Mouse (Mus musculus): ENCODE measurements around the gene Gpr107. TPM values are rescaled to one million over a fixed set of nuclear protein-coding genes. Genes with fewer than 3 reads are reported as not detected.

The Gpr107 gene
- polyA plus RNA-seq, 1 experiment from 2014 or later = 48.3 TPM

DNA sequence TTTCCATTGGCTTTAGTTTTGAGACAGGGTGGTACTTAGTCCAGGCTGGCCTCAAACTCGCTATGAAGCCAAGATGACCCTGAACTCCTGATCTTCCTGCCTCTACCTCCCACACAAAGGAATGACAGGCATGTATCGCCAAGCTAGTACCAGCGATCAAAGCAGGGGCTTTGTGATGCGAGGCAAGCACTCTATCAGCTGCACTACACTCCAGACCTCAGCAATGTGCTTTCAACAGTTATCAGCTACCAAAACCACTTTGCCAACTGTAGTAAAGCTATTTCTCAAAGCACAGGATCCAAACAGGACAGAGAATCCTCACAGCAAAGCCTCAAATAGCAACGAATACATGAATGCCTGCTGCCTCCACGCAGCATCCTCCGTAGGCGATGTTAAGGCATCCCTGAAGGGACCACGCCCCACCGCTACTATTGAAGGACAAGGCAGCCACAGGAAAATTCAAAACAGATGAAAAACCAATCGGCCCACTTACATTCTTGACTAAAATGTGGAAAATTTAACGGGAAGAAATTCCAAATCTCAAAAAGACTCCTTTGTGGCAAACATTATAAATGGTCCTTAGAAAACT is 42.1 kb upstream of the Gpr107 start:
- no peak for TF ChIP-seq CTCF (IDR thresholded peaks at IDR 0.05; ENCODE audit: low read depth)
- Histone ChIP-seq H3K9me3 (ENCODE audit: control insufficient read depth) (no peaks in the 10 kb centered on the region), H3K27ac (ENCODE audit: low read depth, low read length) (no peak overlapping the region), H3K9ac (ENCODE audit: low read depth, low read length) (no peak overlapping the region), H3K4me3 (ENCODE audit: low read depth, low read length) (no peak overlapping the region), H3K27me3 (replicated peaks; ENCODE audit: control insufficient read depth, insufficient read depth, low read length) (no peaks in the 10 kb centered on the region), H3K4me2 (replicated peaks; ENCODE audit: low read depth) (no peak overlapping the region), H3K36me3 (ENCODE audit: control insufficient read depth, insufficient read depth) (no peaks in the 10 kb centered on the region), H3K4me1 (replicated peaks; ENCODE audit: control insufficient read depth, insufficient read depth, low read length) (0 out of 2 replicates have a peak, but pooled peaks cover 9% of the 10 kb centered on the region)
- no peak for ATAC-seq
- 76% methylated on average over 12 of the region's 12 CpGs for WGBS

DNA sequence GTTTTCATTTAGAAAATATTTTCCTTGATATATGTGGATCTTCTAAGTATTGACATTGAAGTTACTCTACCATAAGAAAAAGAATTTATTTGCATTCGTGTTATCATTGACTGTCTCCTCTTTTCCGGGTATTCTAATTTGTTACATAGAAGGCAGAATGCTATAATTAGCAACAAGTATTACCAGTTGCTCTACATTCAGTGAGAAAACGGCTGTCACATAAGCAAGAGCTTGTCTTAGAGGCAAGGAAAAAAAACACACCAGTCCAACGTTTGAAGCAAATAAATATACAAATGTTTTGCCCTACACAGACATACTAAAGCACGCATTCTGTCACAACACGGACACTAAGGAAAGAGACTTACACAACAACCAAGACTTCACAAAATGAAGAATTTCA is 40.4 kb upstream of the Gpr107 start:
- no peak overlapping the region for H3K4me3 ChIP-seq (ENCODE audit: low read depth, low read length)
- H3K9ac ChIP-seq (ENCODE audit: low read depth, low read length) = no peak overlapping the region
- TF ChIP-seq CTCF (IDR thresholded peaks at IDR 0.05; ENCODE audit: low read depth) = no peak
- no peak overlapping the region for H3K27ac ChIP-seq (ENCODE audit: low read depth, low read length)
- no peaks in the 10 kb centered on the region for H3K9me3 ChIP-seq (ENCODE audit: control insufficient read depth)
- H3K4me1 ChIP-seq (replicated peaks; ENCODE audit: control insufficient read depth, insufficient read depth, low read length) = 0 out of 2 replicates have a peak, but pooled peaks cover 4% of the 10 kb centered on the region
- no peak for ATAC-seq
- H3K27me3 ChIP-seq (replicated peaks; ENCODE audit: control insufficient read depth, insufficient read depth, low read length) = no peaks in the 10 kb centered on the region
- H3K36me3 ChIP-seq (ENCODE audit: control insufficient read depth, insufficient read depth) = no peaks in the 10 kb centered on the region
- H3K4me2 ChIP-seq (replicated peaks; ENCODE audit: low read depth) = no peak overlapping the region
- 66% methylated on average over 6 of the region's 6 CpGs for whole genome bisulfite sequencing

DNA sequence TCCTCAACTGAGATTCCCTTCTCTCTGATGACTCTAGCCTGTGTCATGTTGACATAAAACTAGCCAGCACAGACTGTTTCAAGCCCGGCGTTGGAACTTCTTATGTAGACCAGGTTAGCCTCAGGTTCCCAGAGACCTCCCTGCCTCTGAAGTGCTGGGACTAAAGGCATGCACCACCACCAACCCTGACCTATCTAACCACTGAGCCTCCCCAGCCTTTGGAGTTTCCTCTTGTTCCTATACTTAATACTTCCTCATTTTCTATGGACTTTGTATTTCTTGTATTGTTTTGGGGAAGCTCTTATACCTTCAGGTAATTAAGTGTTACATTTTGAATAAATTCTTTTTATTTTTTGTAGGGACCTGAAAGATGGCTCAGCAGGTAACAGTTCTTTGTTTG is 37.9 kb upstream of the Gpr107 start:
- 94% methylated on average over 2 of the region's 2 CpGs for WGBS
- no peaks in the 10 kb centered on the region for H3K9me3 ChIP-seq (ENCODE audit: control insufficient read depth)
- no peak overlapping the region for H3K9ac ChIP-seq (ENCODE audit: low read depth, low read length)
- H3K27ac ChIP-seq (ENCODE audit: low read depth, low read length) = no peak overlapping the region
- no peak overlapping the region for H3K4me3 ChIP-seq (ENCODE audit: low read depth, low read length)
- no peaks in the 10 kb centered on the region for H3K4me1 ChIP-seq (replicated peaks; ENCODE audit: control insufficient read depth, insufficient read depth, low read length)
- TF ChIP-seq CTCF (IDR thresholded peaks at IDR 0.05; ENCODE audit: low read depth) = no peak
- ATAC-seq = no peak
- H3K36me3 ChIP-seq (ENCODE audit: control insufficient read depth, insufficient read depth) = no peaks in the 10 kb centered on the region
- no peaks in the 10 kb centered on the region for H3K27me3 ChIP-seq (replicated peaks; ENCODE audit: control insufficient read depth, insufficient read depth, low read length)
- no peak overlapping the region for H3K4me2 ChIP-seq (replicated peaks; ENCODE audit: low read depth)

DNA sequence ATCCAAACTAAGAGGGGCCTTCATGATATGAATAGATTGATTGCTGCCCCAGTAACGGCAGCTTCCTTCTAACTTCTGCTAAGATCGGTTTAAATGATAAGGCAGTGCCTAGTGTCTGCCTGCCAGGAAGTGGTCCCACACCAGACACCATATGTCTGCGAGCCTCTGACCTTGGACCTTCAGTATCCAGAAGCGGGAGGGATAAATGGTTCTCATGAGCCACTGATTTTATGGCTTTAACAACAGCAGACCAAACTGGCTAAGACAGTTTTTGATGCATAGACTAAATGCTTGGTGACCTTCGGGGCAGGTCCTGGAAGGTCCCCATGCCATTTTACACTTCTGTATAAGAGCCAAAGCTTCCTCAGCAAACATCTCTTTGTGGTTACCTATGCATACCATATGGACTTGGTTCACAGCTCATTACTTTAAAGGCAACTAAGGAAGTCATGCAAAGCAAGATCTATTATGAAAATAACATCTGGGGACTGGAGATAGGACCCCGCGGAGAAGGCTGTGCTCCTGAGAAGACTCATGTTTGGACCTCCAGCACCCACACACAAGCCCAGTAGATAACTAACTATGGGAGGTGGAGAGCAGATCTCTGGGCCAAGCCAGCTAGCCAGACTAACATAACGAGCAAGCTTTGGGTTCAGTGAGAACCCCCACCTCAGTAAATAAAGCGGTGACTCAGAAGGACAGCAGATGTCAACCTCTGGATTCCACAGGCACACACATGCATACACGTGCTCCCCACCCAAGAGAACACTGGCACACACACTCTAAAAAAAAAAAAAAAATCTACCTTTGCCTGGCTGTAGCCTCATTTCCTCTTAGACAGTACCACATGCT is 36.8 kb upstream of the Gpr107 start:
- no peaks in the 10 kb centered on the region for H3K36me3 ChIP-seq (ENCODE audit: control insufficient read depth, insufficient read depth)
- no peaks in the 10 kb centered on the region for H3K9me3 ChIP-seq (ENCODE audit: control insufficient read depth)
- no peaks in the 10 kb centered on the region for H3K4me1 ChIP-seq (replicated peaks; ENCODE audit: control insufficient read depth, insufficient read depth, low read length)
- H3K4me2 ChIP-seq (replicated peaks; ENCODE audit: low read depth) = no peak overlapping the region
- H3K9ac ChIP-seq (ENCODE audit: low read depth, low read length) = no peak overlapping the region
- H3K27ac ChIP-seq (ENCODE audit: low read depth, low read length) = no peak overlapping the region
- H3K27me3 ChIP-seq (replicated peaks; ENCODE audit: control insufficient read depth, insufficient read depth, low read length) = no peaks in the 10 kb centered on the region
- TF ChIP-seq CTCF (IDR thresholded peaks at IDR 0.05; ENCODE audit: low read depth) = no peak
- ATAC-seq = no peak
- WGBS = 41% methylated on average over 10 of the region's 10 CpGs
- H3K4me3 ChIP-seq (ENCODE audit: low read depth, low read length) = no peak overlapping the region

- ATAC-seq = no peak
- no peak overlapping the region for H3K4me2 ChIP-seq (replicated peaks; ENCODE audit: low read depth)
- H3K4me3 ChIP-seq (ENCODE audit: low read depth, low read length) = no peak overlapping the region
- TF ChIP-seq CTCF (IDR thresholded peaks at IDR 0.05; ENCODE audit: low read depth) = no peak
- no peaks in the 10 kb centered on the region for H3K27me3 ChIP-seq (replicated peaks; ENCODE audit: control insufficient read depth, insufficient read depth, low read length)
- H3K9ac ChIP-seq (ENCODE audit: low read depth, low read length) = no peak overlapping the region
- 63% methylated on average over 10 of the region's 10 CpGs for WGBS
- H3K9me3 ChIP-seq (ENCODE audit: control insufficient read depth) = no peaks in the 10 kb centered on the region
- no peaks in the 10 kb centered on the region for H3K36me3 ChIP-seq (ENCODE audit: control insufficient read depth, insufficient read depth)
- H3K4me1 ChIP-seq (replicated peaks; ENCODE audit: control insufficient read depth, insufficient read depth, low read length) = no peaks in the 10 kb centered on the region
- no peak overlapping the region for H3K27ac ChIP-seq (ENCODE audit: low read depth, low read length)
Measured at GRCm38 (mm10) chr2:31115943-31116731, 36.0 kb upstream of the Gpr107 start.

- no peak overlapping the region for H3K4me2 ChIP-seq (replicated peaks; ENCODE audit: low read depth)
- WGBS = 89% methylated on average over 3 of the region's 3 CpGs
- no peaks in the 10 kb centered on the region for H3K27me3 ChIP-seq (replicated peaks; ENCODE audit: control insufficient read depth, insufficient read depth, low read length)
- H3K4me3 ChIP-seq (ENCODE audit: low read depth, low read length) = no peak overlapping the region
- TF ChIP-seq CTCF (IDR thresholded peaks at IDR 0.05; ENCODE audit: low read depth) = no peak
- no peak for ATAC-seq
- H3K36me3 ChIP-seq (ENCODE audit: control insufficient read depth, insufficient read depth) = no peaks in the 10 kb centered on the region
- H3K4me1 ChIP-seq (replicated peaks; ENCODE audit: control insufficient read depth, insufficient read depth, low read length) = no peaks in the 10 kb centered on the region
- no peaks in the 10 kb centered on the region for H3K9me3 ChIP-seq (ENCODE audit: control insufficient read depth)
- no peak overlapping the region for H3K27ac ChIP-seq (ENCODE audit: low read depth, low read length)
- no peak overlapping the region for H3K9ac ChIP-seq (ENCODE audit: low read depth, low read length)
Measured at GRCm38 (mm10) chr2:31118211-31118610, 33.9 kb upstream of the Gpr107 start.

Measured in intestine, postnatal 0 days (tissue).